Mouse (Mus musculus): ENCODE measurements around the gene Tead4. TPM values are rescaled to one million over a fixed set of nuclear protein-coding genes. Genes with fewer than 3 reads are reported as not detected.

The Tead4 gene
- polyA plus RNA-seq, 1 experiment from 2014 or later: 0.28 TPM

DNA sequence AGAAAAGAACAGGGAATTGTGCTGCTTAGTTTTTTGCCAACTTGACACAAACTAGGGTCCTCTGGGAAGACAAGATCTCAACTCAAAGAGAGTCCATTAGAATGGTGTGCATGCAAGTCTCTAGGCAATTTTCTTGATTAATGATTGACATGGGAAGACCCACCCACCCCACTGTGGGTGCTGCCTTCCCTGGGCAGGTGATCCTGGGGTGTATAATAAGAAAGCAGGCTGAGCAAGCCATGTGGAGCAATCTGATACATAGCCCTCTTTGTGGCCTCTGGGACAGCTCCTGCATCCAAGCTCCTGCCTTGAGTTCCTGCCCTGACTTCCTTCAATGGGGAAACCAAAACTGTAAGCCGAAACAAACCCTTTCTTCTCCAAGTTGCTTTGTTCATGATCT, 27.1 kb downstream of the Tead4 start:
- no peak for TF ChIP-seq CTCF (IDR thresholded peaks at IDR 0.05; ENCODE audit: low read depth)
- no peak for TF ChIP-seq EP300 (IDR thresholded peaks at IDR 0.05; ENCODE audit: low read depth)
- DNase-seq (no peak), ATAC-seq (no peak)
- Histone ChIP-seq H3K36me3 (replicated peaks; ENCODE audit: insufficient read depth, low read length) (no peaks in the 10 kb centered on the region), H3K27me3 (ENCODE audit: insufficient read depth, low read length) (no peaks in the 10 kb centered on the region), H3K9ac (replicated peaks) (no peak overlapping the region), H3K27ac (ENCODE audit: low read depth) (no peak overlapping the region), H3K9me3 (ENCODE audit: low read length) (no peaks in the 10 kb centered on the region), H3K4me1 (ENCODE audit: insufficient read depth) (peaks cover 8% of the 10 kb centered on the region; the same call in 1 of the 2 replicates), H3K4me3 (ENCODE audit: low read depth, low read length) (no peak overlapping the region), H3K4me2 (ENCODE audit: low read depth, low read length) (no peak overlapping the region)
- WGBS (ENCODE audit: insufficient replicate concordance): 81% methylated on average over 1 of the region's 1 CpGs

DNA sequence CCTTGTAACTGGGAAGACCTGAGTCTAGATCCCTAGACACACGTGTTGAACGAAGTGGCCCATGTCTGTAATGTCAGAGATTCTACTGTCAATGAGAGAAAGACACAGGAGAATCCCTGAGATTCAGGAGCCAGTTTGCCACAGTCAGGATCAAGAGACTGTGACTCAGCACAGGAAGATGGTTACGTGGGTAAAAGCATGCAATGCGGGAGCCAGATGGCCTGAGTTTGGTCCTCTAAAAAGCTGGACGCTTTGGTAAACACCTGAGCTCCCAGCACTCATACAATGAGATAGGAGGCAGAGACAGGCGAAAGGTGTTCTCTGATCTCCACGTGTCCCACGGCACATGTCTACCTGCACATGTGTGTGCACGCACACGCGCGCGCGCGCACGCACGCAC, 27.9 kb downstream of the Tead4 start:
- no peaks in the 10 kb centered on the region for H3K9me3 ChIP-seq (ENCODE audit: low read length)
- ATAC-seq (no peak), DNase-seq (no peak)
- H3K9ac ChIP-seq (replicated peaks): no peak overlapping the region
- no peaks in the 10 kb centered on the region for H3K27me3 ChIP-seq (ENCODE audit: insufficient read depth, low read length)
- H3K27ac ChIP-seq (ENCODE audit: low read depth): no peak overlapping the region
- WGBS (ENCODE audit: insufficient replicate concordance): 92% methylated on average over 17 of the region's 17 CpGs
- H3K4me1 ChIP-seq (ENCODE audit: insufficient read depth): peaks cover 6% of the 10 kb centered on the region; the same call in 1 of the 2 replicates
- no peaks in the 10 kb centered on the region for H3K36me3 ChIP-seq (replicated peaks; ENCODE audit: insufficient read depth, low read length)
- no peak overlapping the region for H3K4me3 ChIP-seq (ENCODE audit: low read depth, low read length)
- TF ChIP-seq EP300 (IDR thresholded peaks at IDR 0.05; ENCODE audit: low read depth) (no peak), CTCF (IDR thresholded peaks at IDR 0.05; ENCODE audit: low read depth) (no peak)
- H3K4me2 ChIP-seq (ENCODE audit: low read depth, low read length): no peak overlapping the region

DNA sequence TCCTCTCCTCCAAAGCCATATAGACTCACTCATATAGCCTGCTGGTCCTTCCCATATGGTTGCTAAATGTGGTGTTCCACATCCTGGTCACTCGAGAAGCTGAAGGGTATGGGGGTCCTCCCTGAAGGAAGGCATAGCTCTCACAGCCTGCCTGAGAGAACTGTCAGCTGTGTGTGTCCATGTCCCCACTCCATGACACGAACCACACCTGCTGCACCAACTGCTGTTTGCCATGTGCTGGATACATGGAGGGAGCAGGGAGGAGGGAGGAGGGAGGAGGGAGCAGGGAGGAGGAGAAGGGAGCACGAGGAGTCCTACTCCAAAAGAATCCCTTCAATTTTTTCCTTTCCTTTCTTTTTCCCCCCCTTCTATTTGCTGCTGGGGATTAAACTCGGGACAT, 30.8 kb downstream of the Tead4 start:
- DNase-seq: no peak
- Histone ChIP-seq H3K4me1 (ENCODE audit: insufficient read depth) (no peaks in the 10 kb centered on the region), H3K9ac (replicated peaks) (no peak overlapping the region), H3K4me2 (ENCODE audit: low read depth, low read length) (no peak overlapping the region), H3K27ac (ENCODE audit: low read depth) (no peak overlapping the region), H3K36me3 (replicated peaks; ENCODE audit: insufficient read depth, low read length) (no peaks in the 10 kb centered on the region), H3K27me3 (ENCODE audit: insufficient read depth, low read length) (no peaks in the 10 kb centered on the region), H3K9me3 (ENCODE audit: low read length) (no peaks in the 10 kb centered on the region), H3K4me3 (ENCODE audit: low read depth, low read length) (no peak overlapping the region)
- 55% methylated on average over 4 of the region's 4 CpGs for WGBS (ENCODE audit: insufficient replicate concordance)
- TF ChIP-seq EP300 (IDR thresholded peaks at IDR 0.05; ENCODE audit: low read depth) (no peak), CTCF (IDR thresholded peaks at IDR 0.05; ENCODE audit: low read depth) (no peak)
- ATAC-seq: no peak

DNA sequence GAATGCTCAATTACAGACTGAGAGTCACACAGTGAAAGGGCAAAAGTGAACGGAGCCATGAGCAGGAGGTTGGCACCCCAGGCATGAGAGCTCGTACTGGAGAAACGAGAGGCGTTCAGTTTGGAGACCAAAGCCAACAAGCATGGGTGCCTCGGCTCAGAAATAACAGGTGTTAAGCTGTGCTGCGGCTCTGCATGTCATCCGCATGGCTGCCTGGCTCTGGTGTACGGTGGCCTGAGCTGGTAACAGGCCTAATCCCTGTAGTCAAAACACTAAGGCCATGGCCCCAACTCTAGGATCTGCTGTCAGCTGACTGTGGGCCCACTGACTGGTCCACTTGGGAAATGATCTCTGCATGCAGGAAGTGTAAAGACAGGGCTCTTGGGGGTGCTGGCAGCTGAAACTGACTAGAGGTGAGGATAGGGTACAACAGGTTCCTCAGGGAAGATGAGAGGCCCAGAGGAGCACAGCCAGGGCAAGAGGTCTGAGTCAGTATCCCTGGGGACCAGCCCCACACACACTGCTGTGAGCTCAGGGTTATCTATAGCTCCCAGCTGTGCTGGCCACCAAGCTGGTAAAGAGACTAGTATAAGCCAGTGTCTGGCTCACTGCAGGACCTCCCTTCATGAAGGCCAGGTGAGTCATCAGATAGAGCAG, 35.6 kb downstream of the Tead4 start:
- DNase-seq: no peak
- no peak for ATAC-seq
- no peaks in the 10 kb centered on the region for H3K27me3 ChIP-seq (ENCODE audit: insufficient read depth, low read length)
- 83% methylated on average over 8 of the region's 8 CpGs for WGBS (ENCODE audit: insufficient replicate concordance)
- TF ChIP-seq EP300 (IDR thresholded peaks at IDR 0.05; ENCODE audit: low read depth): no peak
- no peak for TF ChIP-seq CTCF (IDR thresholded peaks at IDR 0.05; ENCODE audit: low read depth)
- no peak overlapping the region for H3K4me3 ChIP-seq (ENCODE audit: low read depth, low read length)
- no peaks in the 10 kb centered on the region for H3K9me3 ChIP-seq (ENCODE audit: low read length)
- H3K4me1 ChIP-seq (ENCODE audit: insufficient read depth): no peaks in the 10 kb centered on the region
- no peak overlapping the region for H3K4me2 ChIP-seq (ENCODE audit: low read depth, low read length)
- no peaks in the 10 kb centered on the region for H3K36me3 ChIP-seq (replicated peaks; ENCODE audit: insufficient read depth, low read length)
- H3K27ac ChIP-seq (ENCODE audit: low read depth): no peak overlapping the region
- H3K9ac ChIP-seq (replicated peaks): no peak overlapping the region

DNA sequence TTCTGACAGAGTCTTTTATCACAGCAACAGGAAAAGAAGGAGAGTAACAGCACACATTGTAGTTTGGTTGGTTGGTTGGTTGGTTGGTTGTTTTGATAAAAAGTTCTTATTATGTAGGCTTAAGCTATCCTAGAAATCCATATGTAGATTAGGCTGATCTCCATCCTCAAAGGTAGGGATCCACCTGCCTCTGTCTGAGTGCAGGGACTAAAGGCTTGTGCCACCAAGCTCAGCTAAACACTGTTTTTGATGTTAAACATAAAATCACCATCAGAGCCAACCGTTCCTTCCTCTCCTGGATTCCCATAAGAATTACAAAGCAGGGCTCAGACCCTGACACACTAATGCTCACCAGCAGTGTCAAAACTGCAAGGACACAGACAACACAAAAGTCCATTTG, 39.1 kb downstream of the Tead4 start:
- WGBS (ENCODE audit: insufficient replicate concordance): 86% methylated on average over 1 of the region's 1 CpGs
- Histone ChIP-seq H3K9me3 (ENCODE audit: low read length) (no peaks in the 10 kb centered on the region), H3K4me1 (ENCODE audit: insufficient read depth) (no peaks in the 10 kb centered on the region), H3K36me3 (replicated peaks; ENCODE audit: insufficient read depth, low read length) (no peaks in the 10 kb centered on the region), H3K4me2 (ENCODE audit: low read depth, low read length) (no peak overlapping the region), H3K4me3 (ENCODE audit: low read depth, low read length) (no peak overlapping the region), H3K9ac (replicated peaks) (no peak overlapping the region), H3K27me3 (ENCODE audit: insufficient read depth, low read length) (no peaks in the 10 kb centered on the region), H3K27ac (ENCODE audit: low read depth) (no peak overlapping the region)
- no peak for TF ChIP-seq EP300 (IDR thresholded peaks at IDR 0.05; ENCODE audit: low read depth)
- TF ChIP-seq CTCF (IDR thresholded peaks at IDR 0.05; ENCODE audit: low read depth): no peak
- ATAC-seq (no peak), DNase-seq (no peak)

GRCm38 (mm10) chr6:128259252-128259651, 41.4 kb downstream of the Tead4 start:
- Histone ChIP-seq H3K4me3 (ENCODE audit: low read depth, low read length) (no peak overlapping the region), H3K9me3 (ENCODE audit: low read length) (no peaks in the 10 kb centered on the region), H3K27ac (ENCODE audit: low read depth) (no peak overlapping the region), H3K4me2 (ENCODE audit: low read depth, low read length) (no peak overlapping the region), H3K27me3 (ENCODE audit: insufficient read depth, low read length) (no peaks in the 10 kb centered on the region), H3K36me3 (replicated peaks; ENCODE audit: insufficient read depth, low read length) (no peaks in the 10 kb centered on the region), H3K4me1 (ENCODE audit: insufficient read depth) (no peaks in the 10 kb centered on the region), H3K9ac (replicated peaks) (no peak overlapping the region)
- DNase-seq (no peak), ATAC-seq (no peak)
- TF ChIP-seq EP300 (IDR thresholded peaks at IDR 0.05; ENCODE audit: low read depth): no peak
- 83% methylated on average over 3 of the region's 3 CpGs for WGBS (ENCODE audit: insufficient replicate concordance)

DNA sequence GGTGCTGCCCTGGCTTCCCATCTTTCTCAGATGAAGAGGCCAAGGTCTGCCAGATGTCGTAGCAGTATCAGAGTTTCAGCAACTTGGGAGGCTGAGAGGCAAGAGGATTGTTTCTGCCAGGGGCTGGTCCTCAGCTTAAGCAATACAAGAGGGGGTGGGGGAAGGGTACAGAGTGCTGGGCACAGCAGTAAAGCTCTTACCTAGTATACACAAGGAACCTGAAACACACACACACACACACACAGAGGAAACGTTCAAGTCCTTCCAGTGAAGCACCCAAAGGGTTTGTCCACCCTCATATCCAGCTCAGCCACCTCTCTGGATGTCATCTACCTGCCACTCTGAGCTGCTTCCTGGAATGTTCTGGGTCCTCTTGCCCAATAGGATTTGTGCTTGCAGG, 44.7 kb downstream of the Tead4 start:
- Histone ChIP-seq H3K4me2 (ENCODE audit: low read depth, low read length) (no peak overlapping the region), H3K27ac (ENCODE audit: low read depth) (no peak overlapping the region), H3K27me3 (ENCODE audit: insufficient read depth, low read length) (no peaks in the 10 kb centered on the region), H3K4me1 (ENCODE audit: insufficient read depth) (no peaks in the 10 kb centered on the region), H3K9ac (replicated peaks) (no peak overlapping the region), H3K9me3 (ENCODE audit: low read length) (no peaks in the 10 kb centered on the region), H3K36me3 (replicated peaks; ENCODE audit: insufficient read depth, low read length) (no peaks in the 10 kb centered on the region), H3K4me3 (ENCODE audit: low read depth, low read length) (no peak overlapping the region)
- TF ChIP-seq CTCF (IDR thresholded peaks at IDR 0.05; ENCODE audit: low read depth) (no peak), EP300 (IDR thresholded peaks at IDR 0.05; ENCODE audit: low read depth) (no peak)
- WGBS (ENCODE audit: insufficient replicate concordance): 74% methylated on average over 2 of the region's 2 CpGs
- DNase-seq (no peak), ATAC-seq (no peak)

Measured in liver, postnatal 0 days (tissue).